Mouse (Mus musculus): ENCODE data around the gene Boc. TPM values are rescaled to one million over a fixed set of nuclear protein-coding genes. Genes with fewer than 3 reads are reported as not detected.
"Not testable (repeated sequence)": the region's sequence is repeated elsewhere in the genome, so short reads cannot be mapped to it uniquely, and the experiment has no call there.

Gene Boc
- total RNA-seq, 2 experiments from 2014 or later, result 9.4 to 10.7 TPM

DNA sequence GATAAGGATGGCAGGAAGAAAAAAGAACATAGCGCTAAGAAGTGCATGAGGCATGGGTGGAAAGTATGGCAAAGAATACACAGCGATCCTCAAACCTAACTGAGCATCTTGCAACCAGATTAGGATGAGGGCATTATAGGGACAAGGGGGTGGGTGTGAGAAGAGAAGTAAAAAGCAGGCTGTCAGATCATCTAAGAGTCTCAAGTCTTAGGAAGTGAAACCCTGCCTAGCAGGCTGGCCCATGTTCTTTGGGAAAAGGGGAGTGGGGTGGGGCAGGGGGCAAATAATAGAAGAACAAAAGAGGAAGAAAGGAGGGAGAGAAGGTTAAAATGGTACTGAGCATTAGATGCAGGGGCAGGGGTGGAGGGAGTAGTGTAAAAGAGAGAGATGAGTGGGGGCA lies 99.9 kb downstream of the Boc start:
- no peak for DNase-seq
- intact Hi-C loops (cut with DNase I; ENCODE audit: low total_unique reads), result no loop called here

DNA sequence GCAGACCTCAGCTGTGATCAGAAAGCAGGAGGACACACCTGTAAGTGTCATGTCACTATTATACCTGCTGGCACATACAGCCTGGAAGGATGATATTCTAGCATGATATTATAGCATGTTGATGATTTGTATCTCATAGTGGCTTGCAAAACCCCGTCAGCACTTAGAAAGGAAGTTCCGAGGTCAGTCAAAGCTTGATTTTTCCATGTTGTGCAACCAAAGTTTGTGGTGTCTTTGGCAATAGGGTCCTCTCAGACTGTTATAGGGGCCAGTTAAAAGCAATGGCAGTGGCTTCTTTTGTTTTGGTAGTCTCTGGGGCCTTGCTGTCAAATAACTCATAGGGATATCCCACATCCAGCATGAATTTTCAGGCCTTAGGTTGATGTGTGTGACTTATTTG lies 100.8 kb downstream of the Boc start:
- intact Hi-C loops (cut with DNase I; ENCODE audit: low total_unique reads), result no loop called here
- DNase-seq, result no peak

DNA sequence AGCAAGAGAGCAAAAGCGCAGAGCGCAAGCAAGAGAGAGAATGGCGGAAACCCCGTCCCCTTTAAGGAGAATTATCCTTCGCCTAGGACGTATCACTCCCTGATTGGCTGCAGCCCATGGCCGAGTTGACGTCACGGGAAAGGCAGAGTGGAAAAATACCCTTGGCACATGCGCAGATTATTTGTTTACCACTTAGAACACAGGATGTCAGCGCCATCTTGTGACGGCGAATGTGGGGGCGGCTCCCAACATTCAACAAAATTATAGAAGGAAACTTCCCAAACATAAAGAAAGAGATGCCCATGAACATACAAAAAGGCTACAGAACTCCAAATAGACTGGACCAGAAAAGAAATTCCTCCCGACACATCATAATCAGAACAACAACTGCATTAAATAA lies 116.8 kb downstream of the Boc start:
- DNase-seq; intact Hi-C loops (cut with DNase I; ENCODE audit: low total_unique reads): not testable (repeated sequence)

DNA sequence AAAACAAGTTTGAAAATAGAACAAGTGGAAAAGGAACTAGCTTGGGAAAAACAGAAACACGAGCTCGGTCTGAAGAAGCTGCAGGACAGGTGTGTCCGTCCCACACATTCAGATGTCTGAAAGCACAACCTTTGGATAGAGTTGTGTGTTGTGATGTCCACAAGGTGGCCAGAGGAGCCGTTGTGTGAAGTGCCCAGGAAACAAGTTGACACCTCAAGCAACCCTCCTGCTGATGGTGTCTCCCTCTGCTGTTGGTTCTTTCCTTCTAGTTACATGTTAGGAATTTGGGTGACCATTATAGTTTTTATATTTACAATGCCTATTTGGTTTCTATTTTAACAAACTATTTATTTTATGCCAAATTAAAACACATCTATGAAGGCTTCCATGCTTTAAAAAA lies 123.2 kb downstream of the Boc start:
- intact Hi-C loops (cut with DNase I; ENCODE audit: low total_unique reads), result no loop called here
- no peak for DNase-seq

Small RNA genes lying within 50 kb of the gene (microRNA-seq; reads per million reads assigned to microRNA genes)
- gene Mir3081, result 0 to 0.50 reads per million in 2 experiments

Other genes starting within 250 kb of the Boc start
- gene Sidt1, start 225.7 kb downstream of the Boc start, total RNA-seq (2021), result under 1 TPM; 0.07 to 0.35 TPM
- 1 to 10 TPM; 4.8 to 6.2 TPM for gene Spice1, start 211.8 kb downstream of the Boc start, total RNA-seq (2021)
- under 1 TPM; 0.10 to 0.24 TPM for gene Cfap44, start 164.1 kb downstream of the Boc start, total RNA-seq (2021)
- 1 to 10 TPM; 3.6 to 4.2 TPM for gene Nepro, start 165.4 kb upstream of the Boc start, total RNA-seq (2021)
- gene Gtpbp8, start 187.5 kb upstream of the Boc start, total RNA-seq (2021), result 10 to 100 TPM in 1 of 2 experiments, 1 to 10 TPM in 1; 8.5 to 12.7 TPM
- under 1 TPM; 0.27 to 0.43 TPM for gene Cd200r1, start 206.8 kb upstream of the Boc start, total RNA-seq (2021)

Data from gastrocnemius, postnatal 14 days (tissue).